ENCODE assay signal across 14 mouse cellular contexts in genomic region chr8:107650306-107650705, GRCm38 (mm10).
DNase-seq lines count a peak whose midpoint lies in the region; ATAC-seq and TF ChIP-seq lines count a peak whose summit lies in the region.
"Had no signal": no experiment of that assay in that cellular context is flagged by ENCODE, and none has a peak within 500 bp of the region (broad histone marks: within the 10 kb centered on the region; RNA-seq: fewer than 3 reads in every experiment).

No protein-coding gene starts in this region.

- no peaks in the 10 kb centered on the region for H3K27me3 ChIP-seq in hindbrain, embryonic 14.5 days (ENCODE audit: control insufficient read depth, insufficient read depth, low read length)
- no peaks in the 10 kb centered on the region for H3K27me3 ChIP-seq in hindbrain, embryonic 10.5 days (ENCODE audit: insufficient read depth, poor library complexity, severe bottlenecking)
- H3K27me3 ChIP-seq in lung, embryonic 14.5 days (ENCODE audit: insufficient read depth, low read length) = no peaks in the 10 kb centered on the region
- H3K27me3 ChIP-seq in embryonic facial prominence, embryonic 14.5 days (replicated peaks; ENCODE audit: control insufficient read depth, insufficient read depth, low read length) = no peaks in the 10 kb centered on the region
- no peaks in the 10 kb centered on the region for H3K27me3 ChIP-seq in limb, embryonic 15.5 days
- H3K27me3 ChIP-seq: intestine, embryonic 15.5 days had no signal

- H3K9me3 ChIP-seq in hindbrain, embryonic 14.5 days (ENCODE audit: control insufficient read depth, low read length) = no peaks in the 10 kb centered on the region
- H3K9me3 ChIP-seq in hindbrain, embryonic 10.5 days = no peaks in the 10 kb centered on the region
- H3K9me3 ChIP-seq in lung, embryonic 14.5 days (ENCODE audit: low read depth, low read length) = no peaks in the 10 kb centered on the region
- H3K9me3 ChIP-seq in embryonic facial prominence, embryonic 14.5 days (ENCODE audit: control insufficient read depth, low read length) = no peaks in the 10 kb centered on the region
- H3K9me3 ChIP-seq in limb, embryonic 15.5 days = no peaks in the 10 kb centered on the region
- H3K9me3 ChIP-seq: intestine, embryonic 15.5 days had no signal

- H3K4me1 ChIP-seq in hindbrain, embryonic 14.5 days (replicated peaks; ENCODE audit: control insufficient read depth, insufficient read depth, low read length) = no peaks in the 10 kb centered on the region
- H3K4me1 ChIP-seq in hindbrain, embryonic 10.5 days (replicated peaks) = peaks cover 9% of the 10 kb centered on the region
- H3K4me1 ChIP-seq in lung, embryonic 14.5 days (ENCODE audit: insufficient read depth) = no peaks in the 10 kb centered on the region
- no peaks in the 10 kb centered on the region for H3K4me1 ChIP-seq in lung, adult 2 months (ENCODE audit: control insufficient read depth, insufficient read depth, low read length)
- H3K4me1 ChIP-seq in embryonic facial prominence, embryonic 14.5 days (ENCODE audit: control insufficient read depth, insufficient read depth, low read length) = 0 out of 2 replicates have a peak, but pooled peaks cover 3% of the 10 kb centered on the region
- H3K4me1 ChIP-seq in limb, embryonic 15.5 days = peaks cover 15% of the 10 kb centered on the region
- H3K4me1 ChIP-seq: intestine, embryonic 15.5 days had no signal

- peak; percentile 49 for DNase-seq in hindbrain, embryonic 14.5 days (ENCODE audit: low spot score)
- DNase-seq in hindbrain, embryonic 10.5 days (ENCODE audit: low spot score) = no peak
- DNase-seq in lung, embryonic 14.5 days = peak; percentile 41
- no peak for DNase-seq in lung, adult 2 months
- DNase-seq in embryonic facial prominence, embryonic 14.5 days (ENCODE audit: low spot score) = peak; percentile 28
- DNase-seq in gastrocnemius, postnatal 10 days = no peak
- DNase-seq: cerebellum, adult 9-10 months; gastrocnemius, postnatal 25 days; layer of hippocampus, postnatal 36 days; liver, postnatal 0 days; lung, postnatal 4 days; right cerebral cortex, postnatal 14 days had no signal

- no peak for ATAC-seq in hindbrain, embryonic 14.5 days (ENCODE audit: low FRiP score)
- ATAC-seq in lung, embryonic 14.5 days (ENCODE audit: insufficient read depth) = no peak
- no peak for ATAC-seq in embryonic facial prominence, embryonic 14.5 days (ENCODE audit: low read depth)
- ATAC-seq in limb, embryonic 15.5 days (ENCODE audit: insufficient number of reproducible peaks, low FRiP score, low TSS enrichment, low read depth) = no peak
- ATAC-seq: intestine, embryonic 15.5 days; liver, postnatal 0 days had no signal

- peak; percentile 36 for TF ChIP-seq CTCF in lung, embryonic 14.5 days (IDR thresholded peaks at IDR 0.05; ENCODE audit: low read depth)
- TF ChIP-seq CTCF in lung, adult 2 months (IDR thresholded peaks at IDR 0.05; ENCODE audit: insufficient read depth, low read length) = no peak

- H3K9ac ChIP-seq in hindbrain, embryonic 14.5 days = no peak overlapping the region
- no peak overlapping the region for H3K9ac ChIP-seq in lung, embryonic 14.5 days
- H3K9ac ChIP-seq in embryonic facial prominence, embryonic 14.5 days (ENCODE audit: low read depth, low read length) = no peak overlapping the region
- no peak overlapping the region for H3K9ac ChIP-seq in limb, embryonic 15.5 days
- H3K9ac ChIP-seq: intestine, embryonic 15.5 days; liver, postnatal 0 days had no signal

- no peak for TF ChIP-seq POLR2A in lung, adult 2 months (IDR thresholded peaks at IDR 0.05; ENCODE audit: borderline replicate concordance, extremely low read depth, low read depth, low read length)

- no peak overlapping the region for H3K4me3 ChIP-seq in hindbrain, embryonic 14.5 days (replicated peaks; ENCODE audit: low read length)
- no peak overlapping the region for H3K4me3 ChIP-seq in hindbrain, embryonic 10.5 days
- no peak overlapping the region for H3K4me3 ChIP-seq in lung, embryonic 14.5 days (ENCODE audit: low read depth, low read length)
- no peak overlapping the region for H3K4me3 ChIP-seq in lung, adult 2 months (replicated peaks; ENCODE audit: extremely low read depth, low read depth, low read length)
- no peak overlapping the region for H3K4me3 ChIP-seq in embryonic facial prominence, embryonic 14.5 days (ENCODE audit: low read depth, low read length)
- H3K4me3 ChIP-seq in limb, embryonic 15.5 days = no peak overlapping the region
- H3K4me3 ChIP-seq: intestine, embryonic 15.5 days had no signal

- 88% methylated on average over 9 of the region's 9 CpGs for WGBS in hindbrain, embryonic 14.5 days
- 95% methylated on average over 9 of the region's 9 CpGs for WGBS in hindbrain, embryonic 10.5 days
- 81% methylated on average over 9 of the region's 9 CpGs for WGBS in lung, embryonic 14.5 days
- 87% methylated on average over 9 of the region's 9 CpGs for WGBS in lung, adult 2 months
- 81% methylated on average over 9 of the region's 9 CpGs for WGBS in embryonic facial prominence, embryonic 14.5 days
- WGBS in limb, embryonic 15.5 days = 61% methylated on average over 9 of the region's 9 CpGs

- no peak overlapping the region for H3K27ac ChIP-seq in hindbrain, embryonic 14.5 days
- no peak overlapping the region for H3K27ac ChIP-seq in hindbrain, embryonic 10.5 days
- no peak overlapping the region for H3K27ac ChIP-seq in lung, embryonic 14.5 days (ENCODE audit: low read depth)
- H3K27ac ChIP-seq in embryonic facial prominence, embryonic 14.5 days (replicated peaks; ENCODE audit: low read depth, low read length) = no peak overlapping the region
- H3K27ac ChIP-seq in limb, embryonic 15.5 days = peak overlapping the region; percentile 44; the same call in 1 of the 2 replicates
- H3K27ac ChIP-seq: intestine, embryonic 15.5 days had no signal

- H3K36me3 ChIP-seq in hindbrain, embryonic 14.5 days (replicated peaks; ENCODE audit: control insufficient read depth, insufficient read depth) = no peaks in the 10 kb centered on the region
- no peaks in the 10 kb centered on the region for H3K36me3 ChIP-seq in hindbrain, embryonic 10.5 days
- H3K36me3 ChIP-seq in lung, embryonic 14.5 days (ENCODE audit: insufficient read depth) = no peaks in the 10 kb centered on the region
- H3K36me3 ChIP-seq in embryonic facial prominence, embryonic 14.5 days (ENCODE audit: control insufficient read depth, insufficient read depth, low read length) = no peaks in the 10 kb centered on the region
- H3K36me3 ChIP-seq in limb, embryonic 15.5 days = no peaks in the 10 kb centered on the region
- H3K36me3 ChIP-seq: intestine, embryonic 15.5 days had no signal

- no peak overlapping the region for H3K4me2 ChIP-seq in hindbrain, embryonic 14.5 days (replicated peaks)
- no peak overlapping the region for H3K4me2 ChIP-seq in lung, embryonic 14.5 days
- H3K4me2 ChIP-seq in embryonic facial prominence, embryonic 14.5 days (ENCODE audit: low read depth, low read length) = no peak overlapping the region
- no peak overlapping the region for H3K4me2 ChIP-seq in limb, embryonic 15.5 days
- H3K4me2 ChIP-seq: intestine, embryonic 15.5 days had no signal

Comparison
In these comparisons a context has a peak if more than half of its experiments do, and no peak if none do; other contexts are left out.
1. DNase-seq: peak in hindbrain, embryonic 14.5 days (single experiment), lung, embryonic 14.5 days (single experiment) and embryonic facial prominence, embryonic 14.5 days (single experiment); none in hindbrain, embryonic 10.5 days (single experiment), lung, adult 2 months (single experiment) and gastrocnemius, postnatal 10 days (single experiment).